Mouse (Mus musculus) spleen, adult 2 months (tissue): ENCODE data around the gene Tbx19.

Experiments used
- CTCF ChIP-seq: fragments of 200-500 bp; IDR thresholded peaks from 2 replicates; pipeline ENCODE4 v1.5.1; 2011; ENCODE audit warnings: mild to moderate bottlenecking, inconsistent platforms; ENCODE audit not compliant: insufficient read depth, insufficient read length, insufficient replicate concordance; ENCODE audit errors: extremely low read depth
- POLR2A ChIP-seq: fragments of 200-500 bp; IDR thresholded peaks from 2 replicates; pipeline ENCODE4 v1.6.1; 2011; ENCODE audit warnings: low read depth, low read length, inconsistent platforms

- no peak for TF ChIP-seq POLR2A
- TF ChIP-seq CTCF, result no peak
Measured at GRCm38 (mm10) chr1:165199639-165200038, 39.1 kb upstream of the Tbx19 start.
